Mouse (Mus musculus) layer of hippocampus, adult 2 months (tissue): ENCODE measurements around the gene Cebpe. TPM values are rescaled to one million over a fixed set of nuclear protein-coding genes. Genes with fewer than 3 reads are reported as not detected.
A peak's percentile ranks its signal among the peaks of the same experiment; 100 is the strongest.

Source experiments
- DNase-seq, 2 experiments: peaks; one replicate each; pipeline ENCODE4 v3.0.0; 2022; ENCODE audit warnings: low spot score in 2 of 2
- H3K27ac ChIP-seq: fragments of 200-600 bp; 2 replicates; pipeline ENCODE4 v1.8.1; 2022
- H3K4me3 ChIP-seq: fragments of 200-600 bp; 2 replicates; pipeline ENCODE4 v1.8.1; 2022; ENCODE audit warnings: mild to moderate bottlenecking
- CTCF ChIP-seq: fragments of 200-600 bp; conservative IDR thresholded peaks from 2 replicates; pipeline ENCODE4 v1.8.1; 2022; ENCODE audit warnings: antibody characterized with exemption, mild to moderate bottlenecking, moderate library complexity
- total RNA-seq, 2 experiments: library from RNA; stranded (reverse); gene quantifications; 2 replicates each; pipeline ENCODE4 v1.2.3; 2021

The Cebpe gene
- total RNA-seq, 2 experiments from 2014 or later = not detected

DNA sequence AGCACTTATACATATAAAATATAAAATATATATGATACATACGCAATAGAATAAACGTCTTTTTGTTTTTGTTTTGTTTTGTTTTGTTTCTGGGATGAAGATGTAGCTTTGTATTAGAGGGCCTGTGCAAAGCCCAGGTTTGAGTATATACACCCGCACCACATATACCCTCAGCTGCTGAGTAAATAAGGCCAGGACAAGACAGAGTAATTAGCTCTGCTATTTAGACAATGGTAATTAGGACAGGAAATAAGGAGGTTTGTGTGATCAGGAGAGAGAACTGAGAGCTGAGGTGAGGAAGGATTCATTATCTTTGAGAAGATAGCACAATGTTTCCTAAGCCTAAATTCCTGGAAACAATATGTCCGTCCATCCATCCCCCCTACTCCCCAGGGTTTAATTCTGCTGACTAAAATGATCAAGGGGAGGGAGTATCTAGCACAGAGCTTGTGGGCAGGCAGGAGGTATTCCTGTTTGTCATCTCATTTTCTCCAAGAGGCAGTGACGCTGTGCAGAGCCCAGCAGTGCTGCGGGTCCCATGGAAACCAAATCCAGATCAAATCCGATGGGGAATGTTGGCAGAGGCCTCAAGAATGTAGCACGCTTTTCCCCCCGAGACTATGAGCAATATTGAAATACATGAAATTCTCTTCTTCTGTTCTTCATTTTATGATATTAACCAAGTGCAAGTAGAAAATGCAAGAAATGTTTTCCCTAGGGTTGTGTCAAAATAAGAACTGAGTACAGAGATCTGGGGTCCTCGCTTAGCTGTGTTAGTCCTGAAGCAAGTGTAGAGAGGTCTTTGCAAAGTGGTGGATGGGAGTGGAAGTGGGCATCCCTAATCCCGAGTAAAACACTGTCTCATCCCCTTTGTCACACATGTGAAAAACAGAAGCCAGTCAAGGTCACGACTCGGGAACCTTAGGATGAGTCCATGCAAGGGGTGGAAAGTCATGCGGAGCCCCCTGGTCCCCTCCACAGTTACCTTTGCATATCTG, 24.9 kb upstream of the Cebpe start:
- no peak for TF ChIP-seq CTCF
- Histone ChIP-seq H3K4me3 (no peak overlapping the region), H3K27ac (peak overlapping the region; percentile 85)
- DNase-seq = peak; percentile 50 to 86

DNA sequence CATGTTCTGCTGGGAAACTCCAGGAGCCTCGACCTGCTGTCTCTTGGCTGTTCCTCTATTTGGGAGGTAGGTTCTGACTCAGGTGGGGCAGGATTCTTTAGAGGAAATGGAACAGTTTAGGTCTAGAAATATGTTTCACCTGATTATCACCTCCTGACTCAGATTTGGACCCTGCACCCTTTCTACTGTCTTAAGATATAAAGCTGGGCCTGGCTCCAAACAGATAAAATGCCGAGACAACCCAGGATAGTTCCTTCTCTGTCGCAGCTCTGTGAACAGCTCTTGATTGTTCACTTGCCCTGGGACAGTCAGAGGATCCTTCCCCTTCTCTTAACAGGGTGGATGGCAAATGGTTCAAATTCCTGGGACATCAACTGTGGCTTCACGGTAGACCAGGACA, 23.2 kb upstream of the Cebpe start:
- H3K4me3 ChIP-seq = no peak overlapping the region
- no peak for DNase-seq
- no peak for TF ChIP-seq CTCF
- no peak overlapping the region for H3K27ac ChIP-seq

DNA sequence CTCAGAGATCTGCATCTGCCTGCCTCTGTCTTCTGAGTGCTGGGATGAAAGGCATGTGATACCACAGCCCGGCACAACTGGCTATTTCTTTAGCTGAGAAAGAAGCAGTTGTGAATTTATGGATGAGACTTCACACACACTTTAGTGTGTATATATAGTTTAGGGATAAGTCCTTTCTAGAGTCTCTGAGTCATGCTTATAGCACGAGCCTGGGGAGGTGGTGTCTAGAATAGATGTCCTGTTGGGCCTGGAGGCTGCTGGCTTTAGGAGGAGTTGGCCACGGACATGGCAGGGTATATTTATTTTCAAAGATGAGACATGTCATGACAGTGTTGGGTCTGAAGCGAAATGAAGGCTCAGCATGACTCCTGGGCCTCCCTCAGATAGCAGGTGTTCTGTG, 22.0 kb upstream of the Cebpe start:
- H3K4me3 ChIP-seq = no peak overlapping the region
- H3K27ac ChIP-seq = peak overlapping the region; percentile 18; the same call in 1 of the 2 replicates
- DNase-seq = no peak
- no peak for TF ChIP-seq CTCF

- no peak for TF ChIP-seq CTCF
- H3K4me3 ChIP-seq = no peak overlapping the region
- H3K27ac ChIP-seq = peak overlapping the region; percentile 9
- DNase-seq = no peak
Observed at GRCm38 (mm10) chr14:54732206-54732605, 20.2 kb upstream of the Cebpe start.

GRCm38 (mm10) chr14:54730305-54730704, 18.3 kb upstream of the Cebpe start:
- peak; percentile 39 to 61 for DNase-seq
- Histone ChIP-seq H3K4me3 (no peak overlapping the region), H3K27ac (peak overlapping the region; percentile 63)
- no peak for TF ChIP-seq CTCF

GRCm38 (mm10) chr14:54728823-54729653, 17.1 kb upstream of the Cebpe start:
- DNase-seq = no peak
- Histone ChIP-seq H3K27ac (peak overlapping the region; percentile 68; the same call in 1 of the 2 replicates), H3K4me3 (no peak overlapping the region)
- TF ChIP-seq CTCF = no peak

- no peak for TF ChIP-seq CTCF
- no peak overlapping the region for H3K4me3 ChIP-seq
- H3K27ac ChIP-seq = no peak overlapping the region
- DNase-seq = no peak
Observed at GRCm38 (mm10) chr14:54727565-54727964, 15.6 kb upstream of the Cebpe start.

GRCm38 (mm10) chr14:54724049-54724448, 12.1 kb upstream of the Cebpe start:
- no peak for TF ChIP-seq CTCF
- DNase-seq = no peak

DNA sequence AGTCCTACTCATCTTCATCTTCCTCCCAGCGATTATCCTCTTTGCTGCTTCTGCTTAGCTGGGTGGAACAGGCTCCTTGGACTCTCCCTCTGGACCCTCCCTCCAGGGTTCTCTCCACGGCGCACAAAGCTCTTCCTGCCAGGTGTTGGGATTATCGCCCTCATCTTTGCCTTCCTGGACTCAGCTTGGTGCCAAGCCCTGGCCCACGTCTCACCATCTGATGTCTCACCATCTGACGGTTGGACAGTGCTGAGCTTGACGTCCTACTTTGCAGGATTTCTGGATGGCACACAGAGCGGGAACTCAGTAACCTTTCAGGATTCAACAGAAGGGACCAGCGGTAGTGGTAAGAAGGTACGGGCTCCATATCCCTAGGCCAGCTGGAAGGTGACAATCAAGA, 9.7 kb upstream of the Cebpe start:
- no peak for TF ChIP-seq CTCF
- DNase-seq = no peak
- H3K4me3 ChIP-seq = no peak overlapping the region
- no peak overlapping the region for H3K27ac ChIP-seq

More at GRCm38 (mm10) chr14:54724049-54724448, 12.1 kb upstream of the Cebpe start:
- H3K4me3 ChIP-seq = no peak overlapping the region
- no peak overlapping the region for H3K27ac ChIP-seq

- H3K27ac ChIP-seq = no peak overlapping the region
- no peak for TF ChIP-seq CTCF
- DNase-seq = no peak
- H3K4me3 ChIP-seq = no peak overlapping the region
Observed at GRCm38 (mm10) chr14:54720654-54721350, 8.8 kb upstream of the Cebpe start.

DNA sequence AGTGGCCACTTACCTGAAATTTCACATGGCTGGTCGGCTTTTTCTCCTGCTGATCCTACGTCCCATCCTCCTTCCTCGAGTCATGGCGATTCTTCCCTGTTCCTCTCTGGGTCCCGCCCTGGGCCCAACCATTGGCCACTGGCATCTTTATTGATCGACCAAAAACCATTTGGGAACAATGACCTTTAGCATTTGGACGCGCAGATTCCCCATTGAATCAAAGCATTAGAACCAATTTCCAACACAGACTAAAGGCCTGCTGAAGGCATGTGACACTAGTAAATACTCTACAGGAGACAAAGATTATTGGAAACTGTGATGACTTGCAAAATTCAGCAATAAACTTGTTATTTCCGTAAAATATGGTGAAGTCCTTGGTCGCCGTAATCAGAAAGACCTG, 8.1 kb upstream of the Cebpe start:
- Histone ChIP-seq H3K4me3 (no peak overlapping the region), H3K27ac (no peak overlapping the region)
- no peak for TF ChIP-seq CTCF
- DNase-seq = no peak

GRCm38 (mm10) chr14:54715402-54715801, 3.4 kb upstream of the Cebpe start:
- TF ChIP-seq CTCF = no peak
- Histone ChIP-seq H3K27ac (no peak overlapping the region), H3K4me3 (no peak overlapping the region)
- no peak for DNase-seq
